Mouse (Mus musculus) mature B cell (primary cell): ENCODE data around the gene Dnm3.

Experiments used
- in situ Hi-C: fragments of 300-500 bp; cut with MboI; formaldehyde crosslinking; loops from 2 replicates; pipeline ENCODE4 v1.14.3; 2019

Gene Dnm3

DNA sequence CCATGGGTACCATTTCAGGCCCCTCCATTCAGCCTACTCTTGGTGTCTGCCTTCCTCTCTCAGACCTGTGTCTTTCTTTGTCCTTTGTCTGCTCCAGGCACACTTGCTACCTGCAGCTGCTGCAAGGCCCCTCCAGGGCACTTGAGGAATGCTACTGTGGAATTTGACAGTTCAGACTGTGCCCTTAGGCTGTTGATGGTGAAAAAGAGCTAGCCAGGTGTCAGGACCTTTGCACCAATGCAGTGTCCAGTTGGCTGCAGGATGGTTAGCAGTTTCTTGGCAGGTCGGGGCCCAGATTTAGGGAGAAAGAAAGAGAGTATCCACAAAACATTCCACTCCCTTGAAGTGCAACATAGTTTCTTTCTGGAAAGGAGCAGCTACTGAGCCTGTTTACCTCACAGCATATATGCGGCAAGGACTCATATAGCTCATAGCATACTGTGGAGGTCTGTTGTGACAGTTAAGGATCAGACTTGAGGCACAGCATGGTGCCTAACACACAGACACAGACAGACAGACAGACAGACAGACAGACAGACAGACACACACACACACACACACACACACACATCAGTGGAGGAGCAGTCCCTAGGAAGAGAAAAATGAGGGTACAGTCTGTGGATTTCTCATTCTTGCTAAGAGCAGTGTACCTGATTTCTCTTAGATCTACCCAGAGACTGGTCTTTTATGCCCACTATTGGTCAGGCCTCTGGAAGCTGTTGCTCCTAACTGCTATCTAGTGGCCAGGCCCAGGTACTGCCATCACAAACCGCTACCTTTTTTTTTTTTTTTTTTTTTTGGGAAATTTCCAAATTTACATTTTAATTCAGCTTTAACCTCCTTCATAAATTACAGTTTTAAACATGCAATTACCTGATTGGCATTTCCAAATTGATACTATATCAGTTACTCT, 515.1 kb downstream of the Dnm3 start:
- in situ Hi-C loops = loop anchor here (10.0 kb wide), 1 partner anchor 78 kb away; no protein-coding TSS in a partner anchor

GRCm38 (mm10) chr1:161957964-161958950, 519.6 kb downstream of the Dnm3 start:
- in situ Hi-C loops = no loop called here

GRCm38 (mm10) chr1:161955846-161956245, 522.0 kb downstream of the Dnm3 start:
- in situ Hi-C loops = no loop called here

DNA sequence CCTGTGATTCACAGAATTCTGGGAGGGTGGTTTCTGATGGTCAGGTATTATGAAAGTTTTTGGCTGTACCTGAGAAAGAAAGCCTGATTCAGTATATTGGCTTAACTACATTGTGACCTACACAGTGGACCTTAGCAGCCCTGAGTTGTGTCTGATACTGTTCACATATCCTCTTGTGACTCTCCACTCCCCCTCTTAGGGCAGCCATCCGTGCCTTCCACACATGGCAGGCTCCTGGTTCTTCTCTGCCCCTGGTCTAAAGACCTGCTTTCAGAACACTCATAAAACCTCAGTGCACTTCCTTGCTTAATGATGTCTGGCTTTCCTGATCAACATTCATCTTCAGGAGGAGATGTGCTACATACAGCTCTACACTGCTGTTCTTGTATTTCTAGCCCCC, 525.2 kb downstream of the Dnm3 start:
- in situ Hi-C loops = no loop called here

DNA sequence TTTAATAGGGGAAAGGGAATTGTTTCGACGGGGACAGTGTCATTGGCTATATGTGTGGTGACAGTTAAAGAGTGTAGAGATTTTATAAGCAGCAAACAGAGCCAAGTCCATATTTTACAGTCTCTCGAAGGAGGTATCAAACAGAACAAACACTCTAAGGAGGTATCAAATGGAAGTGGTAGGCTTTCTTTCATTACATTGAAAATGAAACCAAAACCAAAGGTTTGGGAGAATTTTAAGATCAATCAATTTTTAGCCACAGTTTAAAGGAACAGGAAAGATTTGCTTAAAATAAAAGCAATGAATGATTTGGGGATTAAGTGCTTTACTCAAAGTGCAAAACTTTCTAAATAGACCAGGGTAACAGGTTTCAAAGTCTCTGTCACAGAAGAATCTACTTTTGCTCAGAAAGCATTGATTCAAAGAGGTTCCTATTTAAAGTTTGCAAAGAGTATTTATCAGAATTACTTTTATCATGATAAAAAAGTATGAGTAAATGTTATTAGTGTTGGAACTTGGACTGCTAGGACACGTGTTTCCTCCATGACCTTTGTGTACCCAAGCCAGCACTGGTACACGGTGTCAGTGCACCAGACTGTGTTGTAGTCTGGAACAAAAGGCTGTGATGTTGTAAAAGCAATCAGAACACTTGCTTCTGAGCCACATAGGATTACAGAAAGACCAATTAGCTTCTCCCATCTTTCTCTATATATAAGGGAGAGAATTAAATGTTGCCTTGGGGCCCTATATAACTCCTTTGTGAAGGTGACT, 526.6 kb downstream of the Dnm3 start:
- in situ Hi-C loops = no loop called here

GRCm38 (mm10) chr1:161942082-161942481, 535.8 kb downstream of the Dnm3 start:
- in situ Hi-C loops = no loop called here
